Mouse (Mus musculus): ENCODE results near the gene Slc12a8.

The Slc12a8 gene

GRCm38 (mm10) chr16:33610466-33610865 is 93.3 kb downstream of the Slc12a8 start:
- DNase-seq (ENCODE audit: low read depth in 1 of 2, low spot score in 2 of 2), result no peak

- DNase-seq (ENCODE audit: low read depth in 1 of 2, low spot score in 2 of 2), result no peak
These were observed 94.2 kb downstream of the Slc12a8 start for GRCm38 (mm10) chr16:33611291-33611690.

- no peak for DNase-seq (ENCODE audit: low read depth in 1 of 2, low spot score in 2 of 2)
These were observed 95.1 kb downstream of the Slc12a8 start for GRCm38 (mm10) chr16:33612056-33612770.

GRCm38 (mm10) chr16:33615986-33616385 is 98.9 kb downstream of the Slc12a8 start:
- DNase-seq (ENCODE audit: low read depth in 1 of 2, low spot score in 2 of 2), result no peak

GRCm38 (mm10) chr16:33621836-33622235 is 104.7 kb downstream of the Slc12a8 start:
- DNase-seq (ENCODE audit: low read depth in 1 of 2, low spot score in 2 of 2), result no peak

- DNase-seq (ENCODE audit: low read depth in 1 of 2, low spot score in 2 of 2), result no peak
These were observed 107.5 kb downstream of the Slc12a8 start for GRCm38 (mm10) chr16:33624586-33624985.

- DNase-seq (ENCODE audit: low read depth in 1 of 2, low spot score in 2 of 2), result no peak
These were observed 112.4 kb downstream of the Slc12a8 start for GRCm38 (mm10) chr16:33629539-33629938.

- DNase-seq (ENCODE audit: low read depth in 1 of 2, low spot score in 2 of 2), result no peak
These were observed 118.9 kb downstream of the Slc12a8 start for GRCm38 (mm10) chr16:33635836-33636595.

- no peak for DNase-seq (ENCODE audit: low read depth in 1 of 2, low spot score in 2 of 2)
These were observed 124.7 kb downstream of the Slc12a8 start for GRCm38 (mm10) chr16:33641779-33642178.

GRCm38 (mm10) chr16:33653116-33653515 is 136.0 kb downstream of the Slc12a8 start:
- DNase-seq (ENCODE audit: low read depth in 1 of 2, low spot score in 2 of 2), result no peak

- no peak for DNase-seq (ENCODE audit: low read depth in 1 of 2, low spot score in 2 of 2)
These were observed 138.3 kb downstream of the Slc12a8 start for GRCm38 (mm10) chr16:33655443-33655842.

- no peak for DNase-seq (ENCODE audit: low read depth in 1 of 2, low spot score in 2 of 2)
These were observed 140.1 kb downstream of the Slc12a8 start for GRCm38 (mm10) chr16:33657191-33657590.

- DNase-seq (ENCODE audit: low read depth in 1 of 2, low spot score in 2 of 2), result no peak
These were observed 141.0 kb downstream of the Slc12a8 start for GRCm38 (mm10) chr16:33658121-33658520.

- DNase-seq (ENCODE audit: low read depth in 1 of 2, low spot score in 2 of 2), result no peak
These were observed 142.4 kb downstream of the Slc12a8 start for GRCm38 (mm10) chr16:33659521-33659920.

- DNase-seq (ENCODE audit: low read depth in 1 of 2, low spot score in 2 of 2), result no peak
These were observed 143.0 kb downstream of the Slc12a8 start for GRCm38 (mm10) chr16:33660125-33660524.

GRCm38 (mm10) chr16:33662841-33663240 is 145.7 kb downstream of the Slc12a8 start:
- no peak for DNase-seq (ENCODE audit: low read depth in 1 of 2, low spot score in 2 of 2)

- no peak for DNase-seq (ENCODE audit: low read depth in 1 of 2, low spot score in 2 of 2)
These were observed 149.1 kb downstream of the Slc12a8 start for GRCm38 (mm10) chr16:33666226-33666625.

GRCm38 (mm10) chr16:33666985-33667538 is 149.9 kb downstream of the Slc12a8 start:
- no peak for DNase-seq (ENCODE audit: low read depth in 1 of 2, low spot score in 2 of 2)

GRCm38 (mm10) chr16:33668448-33668847 is 151.3 kb downstream of the Slc12a8 start:
- no peak for DNase-seq (ENCODE audit: low read depth in 1 of 2, low spot score in 2 of 2)

- no peak for DNase-seq (ENCODE audit: low read depth in 1 of 2, low spot score in 2 of 2)
These were observed 151.9 kb downstream of the Slc12a8 start for GRCm38 (mm10) chr16:33669072-33669471.

- DNase-seq (ENCODE audit: low read depth in 1 of 2, low spot score in 2 of 2), result no peak
These were observed 153.2 kb downstream of the Slc12a8 start for GRCm38 (mm10) chr16:33670340-33670739.

- no peak for DNase-seq (ENCODE audit: low read depth in 1 of 2, low spot score in 2 of 2)
These were observed 153.8 kb downstream of the Slc12a8 start for GRCm38 (mm10) chr16:33670933-33671332.

Data from monocyte, adult 2 months (primary cell).